Mouse (Mus musculus): ENCODE data around the gene Abhd5.

DNA sequence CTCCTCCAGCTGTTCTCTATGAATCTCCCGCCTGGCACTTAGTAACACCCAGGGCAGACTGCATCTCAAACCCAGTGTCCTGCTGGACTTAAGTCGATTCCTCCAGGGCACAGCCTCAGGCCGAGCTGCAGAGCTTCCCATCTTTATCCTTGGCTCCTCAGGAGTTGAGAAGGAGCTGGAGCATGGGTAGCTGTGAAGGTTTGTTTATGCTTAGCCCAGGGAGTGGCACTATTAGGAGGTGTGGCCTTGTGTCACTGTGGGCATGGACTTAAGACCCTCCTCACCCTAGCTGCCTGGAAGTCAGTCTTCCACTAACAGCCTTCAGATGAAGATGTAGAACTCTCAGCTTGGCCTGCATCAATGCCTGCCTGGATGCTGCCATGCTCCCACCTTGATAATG lies 29.1 kb upstream of the Abhd5 start:
- TF ChIP-seq CTCF (conservative IDR thresholded peaks at IDR 0.05; ENCODE audit: insufficient read depth, insufficient read length, low read depth, low read length) = no peak
- TF ChIP-seq POLR2A (IDR thresholded peaks at IDR 0.05; ENCODE audit: low read depth, low read length) = no peak

All from kidney, adult 2 months (tissue).